8 mouse cellular contexts compared by ENCODE assay signal in the genomic region with DNA sequence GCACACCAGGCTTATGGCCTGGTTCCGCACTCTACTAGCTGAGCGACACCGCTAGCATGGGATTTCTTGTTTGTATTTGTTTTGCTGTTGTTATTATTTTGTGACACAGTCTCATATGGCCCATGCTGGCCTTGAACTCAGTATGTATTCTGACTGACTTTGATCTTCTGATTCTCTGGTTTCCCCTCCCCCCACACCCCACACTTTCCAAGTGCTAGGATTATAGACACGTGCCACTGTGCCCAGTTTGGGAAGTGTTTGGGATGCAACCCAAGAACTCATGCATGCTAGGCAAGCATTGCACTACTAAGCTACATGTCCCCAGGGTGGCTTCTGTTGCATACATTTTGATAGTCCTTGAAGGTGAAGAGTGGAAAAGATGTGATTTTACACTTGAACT. TPM values are rescaled to one million over a fixed set of nuclear protein-coding genes. Genes with fewer than 3 reads are reported as not detected.
DNase-seq lines count a peak whose midpoint lies in the region; ATAC-seq and TF ChIP-seq lines count a peak whose summit lies in the region.

No protein-coding gene starts in this region.

- intact Hi-C loops in gastrocnemius, adult 2 months (cut with DNase I), result loop anchor here (2.0 to 5.0 kb wide), 2 partner anchors 19 to 45 kb away; no protein-coding TSS in a partner anchor
- intact Hi-C loops in gastrocnemius, postnatal 14 days (cut with DNase I; ENCODE audit: low total_unique reads), result no loop called here

- ATAC-seq in forebrain, embryonic 16.5 days, result no peak
- no peak for ATAC-seq in limb, embryonic 13.5 days (ENCODE audit: low FRiP score, low read depth)
- ATAC-seq in stomach, embryonic 16.5 days (ENCODE audit: insufficient read depth, low FRiP score), result no peak
- no peak for ATAC-seq in monocyte, adult 5-6 weeks (replicated peaks; ENCODE audit: insufficient number of reproducible peaks, low FRiP score, low TSS enrichment, poor library complexity, severe bottlenecking)

- no peak for TF ChIP-seq CTCF in gastrocnemius, adult 2 months (IDR thresholded peaks at IDR 0.05)

- peak overlapping the region; percentile 79 for H3K4me2 ChIP-seq in forebrain, embryonic 16.5 days (ENCODE audit: low read length)
- H3K4me2 ChIP-seq in limb, embryonic 13.5 days (replicated peaks), result peak overlapping the region; percentile 74
- peak overlapping the region; percentile 80 for H3K4me2 ChIP-seq in stomach, embryonic 16.5 days (ENCODE audit: low read depth, low read length)

- no peaks in the 10 kb centered on the region for H3K27me3 ChIP-seq in forebrain, embryonic 16.5 days (replicated peaks; ENCODE audit: control insufficient read depth, insufficient read depth, low read length)
- no peaks in the 10 kb centered on the region for H3K27me3 ChIP-seq in limb, embryonic 13.5 days
- H3K27me3 ChIP-seq in stomach, embryonic 16.5 days (ENCODE audit: control insufficient read depth, insufficient read depth, low read length), result no peaks in the 10 kb centered on the region

- H3K4me3 ChIP-seq in gastrocnemius, adult 2 months, result peak overlapping the region; percentile 85
- peak overlapping the region; percentile 71 to 92; a peak in 3 of 4 replicates for H3K4me3 ChIP-seq in ES-E14 (ENCODE audit: insufficient read depth in 1 of 2, low read depth in 1 of 2, low read length in 2 of 2, poor library complexity in 1 of 2, severe bottlenecking in 1 of 2)
- peak overlapping the region; percentile 92 for H3K4me3 ChIP-seq in forebrain, embryonic 16.5 days (replicated peaks; ENCODE audit: low read length)
- H3K4me3 ChIP-seq in limb, embryonic 13.5 days, result peak overlapping the region; percentile 82
- H3K4me3 ChIP-seq in stomach, embryonic 16.5 days (replicated peaks; ENCODE audit: low read length), result peak overlapping the region; percentile 79

- H3K9ac ChIP-seq in ES-E14 (ENCODE audit: insufficient read depth, low read depth, low read length, poor library complexity, severe bottlenecking), result no peak overlapping the region
- no peak overlapping the region for H3K9ac ChIP-seq in forebrain, embryonic 16.5 days (replicated peaks; ENCODE audit: low read depth, low read length)
- peak overlapping the region; percentile 93 for H3K9ac ChIP-seq in limb, embryonic 13.5 days
- peak overlapping the region; percentile 92 for H3K9ac ChIP-seq in stomach, embryonic 16.5 days (ENCODE audit: low read length)

- no peaks in the 10 kb centered on the region for H3K9me3 ChIP-seq in ES-E14 (ENCODE audit: control insufficient read depth, insufficient read depth, low read depth, low read length)
- no peaks in the 10 kb centered on the region for H3K9me3 ChIP-seq in forebrain, embryonic 16.5 days (ENCODE audit: control insufficient read depth, low read length)
- no peaks in the 10 kb centered on the region for H3K9me3 ChIP-seq in limb, embryonic 13.5 days
- H3K9me3 ChIP-seq in stomach, embryonic 16.5 days (replicated peaks; ENCODE audit: control insufficient read depth, low read length), result no peaks in the 10 kb centered on the region

- WGBS in forebrain, embryonic 16.5 days, result 73% methylated on average over 4 of the region's 4 CpGs
- WGBS in limb, embryonic 13.5 days, result 73% methylated on average over 4 of the region's 4 CpGs
- WGBS in stomach, embryonic 16.5 days, result 75% methylated on average over 4 of the region's 4 CpGs

- peak overlapping the region; percentile 95 for H3K27ac ChIP-seq in gastrocnemius, adult 2 months
- no peak overlapping the region for H3K27ac ChIP-seq in ES-E14 (ENCODE audit: insufficient read depth, low read depth, low read length, poor library complexity, severe bottlenecking)
- no peak overlapping the region for H3K27ac ChIP-seq in forebrain, embryonic 16.5 days (ENCODE audit: low read length)
- no peak overlapping the region for H3K27ac ChIP-seq in limb, embryonic 13.5 days
- peak overlapping the region; percentile 99; the same call in 1 of the 2 replicates for H3K27ac ChIP-seq in stomach, embryonic 16.5 days (ENCODE audit: low read length)

- no peaks in the 10 kb centered on the region for H3K36me3 ChIP-seq in ES-E14 (ENCODE audit: control insufficient read depth, insufficient read depth, low read length, poor library complexity, severe bottlenecking)
- H3K36me3 ChIP-seq in forebrain, embryonic 16.5 days (ENCODE audit: control insufficient read depth, insufficient read depth), result no peaks in the 10 kb centered on the region
- peaks cover 16% of the 10 kb centered on the region for H3K36me3 ChIP-seq in limb, embryonic 13.5 days
- H3K36me3 ChIP-seq in stomach, embryonic 16.5 days (ENCODE audit: control insufficient read depth, insufficient read depth, low read length), result no peaks in the 10 kb centered on the region

- H3K4me1 ChIP-seq in ES-E14 (ENCODE audit: control insufficient read depth in 2 of 2, insufficient read depth in 2 of 2, low read length in 2 of 2, poor library complexity in 1 of 2), result peaks cover 3 to 4% of the 10 kb centered on the region in 2 experiments; a peak in 2 of 4 replicates
- peaks cover 13% of the 10 kb centered on the region for H3K4me1 ChIP-seq in forebrain, embryonic 16.5 days (replicated peaks; ENCODE audit: control insufficient read depth, insufficient read depth, low read length)
- H3K4me1 ChIP-seq in limb, embryonic 13.5 days, result peaks cover 12% of the 10 kb centered on the region
- H3K4me1 ChIP-seq in stomach, embryonic 16.5 days (ENCODE audit: control insufficient read depth, insufficient read depth, low read length), result peaks cover 15% of the 10 kb centered on the region

- no peak for DNase-seq in gastrocnemius, adult 2 months
- DNase-seq in gastrocnemius, postnatal 14 days, result no peak
- DNase-seq in ES-E14 (ENCODE audit: low read depth, low spot score), result no peak
- DNase-seq in adrenal gland, adult 18-20 months (ENCODE audit: low spot score in 2 of 2), result no peak

- in situ Hi-C loops in ES-E14 (cut with MboI; ENCODE audit: low sequenced_read_pairs in 2 of 2, unreplicated experiment in 2 of 2), result no loop called here

TF ChIP-seq in ES-E14, 5 proteins besides CTCF, POLR2A, EP300 and RAD21:
- TF ChIP-seq CHD2 (IDR thresholded peaks at IDR 0.05; ENCODE audit: low read depth, low read length) (no peak), ZNF384 (IDR thresholded peaks at IDR 0.05; ENCODE audit: low read depth, low read length) (no peak), MAFK (IDR thresholded peaks at IDR 0.05; ENCODE audit: insufficient read depth, low read depth, low read length) (no peak), ZC3H11A (IDR thresholded peaks at IDR 0.05; ENCODE audit: borderline replicate concordance, low read depth, low read length) (no peak), HCFC1 (IDR thresholded peaks at IDR 0.05; ENCODE audit: borderline replicate concordance, insufficient read depth, low read length) (no peak)

RNA-seq across cellular contexts. Expression of a gene that starts 1.4 kb away (rescaled TPM):
- total RNA-seq in gastrocnemius, adult 2 months (2021), result 10 to 100 TPM; 21.7 to 26.2 TPM
- total RNA-seq in gastrocnemius, postnatal 14 days (2021), result 10 to 100 TPM; 18.5 to 18.7 TPM
- total RNA-seq in ES-E14 (2012; rRNA removed), result 22.2 and 27.1 TPM in 2 replicates
- polyA plus RNA-seq in forebrain, embryonic 16.5 days (2015; fragmentation: Nextera tagmentation; extraction: Ambion mirVana), result 31.6 and 32.9 TPM in 2 replicates
- polyA plus RNA-seq in limb, embryonic 13.5 days (2015; fragmentation: Nextera tagmentation; extraction: Ambion mirVana), result 55.0 and 56.0 TPM in 2 replicates
- 69.2 and 71.5 TPM in 2 replicates for polyA plus RNA-seq in stomach, embryonic 16.5 days (2015; fragmentation: Nextera tagmentation; extraction: Ambion mirVana)
- total RNA-seq in monocyte, adult 5-6 weeks (2017), result 6.9 to 12.6 TPM (median 9.0 TPM) in 3 replicates
- 10 to 100 TPM; 32.1 to 36.7 TPM for total RNA-seq in adrenal gland, adult 18-20 months (2021)

Comparison
In these comparisons a context has a peak if more than half of its experiments do, and no peak if none do; other contexts are left out.
1. H3K27ac ChIP-seq: peak in gastrocnemius, adult 2 months (single experiment) and stomach, embryonic 16.5 days (single experiment); none in ES-E14 (single experiment), forebrain, embryonic 16.5 days (single experiment) and limb, embryonic 13.5 days (single experiment).
2. H3K9ac ChIP-seq: peak in limb, embryonic 13.5 days (single experiment) and stomach, embryonic 16.5 days (single experiment); none in ES-E14 (single experiment) and forebrain, embryonic 16.5 days (single experiment).
3. Peak in every context shown above with its lines, with median percentiles within 50 percentile points of each other: H3K4me3 ChIP-seq and H3K4me2 ChIP-seq.